Comparison of ENCODE assay signal across 24 mouse cellular contexts in the genomic region with DNA sequence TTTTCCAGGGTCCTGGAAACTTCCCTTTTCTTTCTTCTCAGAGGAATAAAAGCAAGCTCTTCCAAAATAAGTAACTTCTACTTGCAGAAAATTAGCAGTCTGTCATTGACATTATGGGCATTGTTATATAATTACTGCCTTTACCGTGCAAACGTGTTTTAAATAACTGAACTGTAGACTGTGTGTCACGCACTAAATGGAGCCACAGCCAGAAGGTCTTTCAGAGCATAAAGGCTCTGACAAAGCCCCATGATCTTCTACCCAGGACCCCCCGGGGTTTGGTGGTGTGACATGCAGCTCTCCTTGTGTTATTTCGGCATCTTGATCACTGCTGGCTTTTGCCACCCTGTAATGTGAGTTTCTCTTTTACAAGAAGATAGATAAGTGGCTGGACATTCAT.
"Had no signal": no experiment of that assay in that cellular context is flagged by ENCODE, and none has a peak within 500 bp of the region (broad histone marks: within the 10 kb centered on the region; RNA-seq: fewer than 3 reads in every experiment).

No protein-coding gene starts in this region.

- ATAC-seq: liver, postnatal 0 days; lung, postnatal 0 days; midbrain, embryonic 15.5 days had no signal

- H3K27me3 ChIP-seq: limb, embryonic 12.5 days; limb, embryonic 15.5 days; midbrain, embryonic 12.5 days; midbrain, embryonic 15.5 days; neural tube, embryonic 12.5 days; neural tube, embryonic 15.5 days; stomach, embryonic 15.5 days had no signal

- H3K9me3 ChIP-seq: limb, embryonic 12.5 days; limb, embryonic 15.5 days; midbrain, embryonic 12.5 days; midbrain, embryonic 15.5 days; neural tube, embryonic 12.5 days; neural tube, embryonic 15.5 days; stomach, embryonic 15.5 days had no signal

- H3K36me3 ChIP-seq: limb, embryonic 12.5 days; limb, embryonic 15.5 days; midbrain, embryonic 12.5 days; midbrain, embryonic 15.5 days; neural tube, embryonic 12.5 days; neural tube, embryonic 15.5 days; stomach, embryonic 15.5 days had no signal

- H3K4me1 ChIP-seq: limb, embryonic 12.5 days; limb, embryonic 15.5 days; midbrain, embryonic 12.5 days; midbrain, embryonic 15.5 days; neural tube, embryonic 12.5 days; neural tube, embryonic 15.5 days; stomach, embryonic 15.5 days had no signal

- H3K4me3 ChIP-seq: layer of hippocampus, adult 2 months; left cerebral cortex, adult 2 months; limb, embryonic 12.5 days; limb, embryonic 15.5 days; midbrain, embryonic 12.5 days; midbrain, embryonic 15.5 days; neural tube, embryonic 12.5 days; neural tube, embryonic 15.5 days; stomach, embryonic 15.5 days had no signal

- DNase-seq: kidney, adult 9 months; kidney, postnatal 25 days; layer of hippocampus, adult 9-11 months; left cerebral cortex, postnatal 4 days; liver, postnatal 0 days; lung, embryonic 14.5 days; retina, postnatal 1 day; right cerebral cortex, postnatal 25 days; spleen, adult 18-20 months; thymus, postnatal 25 days had no signal

- H3K27ac ChIP-seq: kidney, postnatal 0 days; layer of hippocampus, adult 2 months; left cerebral cortex, adult 2 months; limb, embryonic 12.5 days; limb, embryonic 15.5 days; liver, embryonic 14.5 days; macrophage; midbrain, embryonic 12.5 days; midbrain, embryonic 15.5 days; neural tube, embryonic 12.5 days; neural tube, embryonic 15.5 days; stomach, embryonic 15.5 days had no signal

- H3K4me2 ChIP-seq: limb, embryonic 12.5 days; limb, embryonic 15.5 days; liver, embryonic 11.5 days; lung, embryonic 14.5 days; midbrain, embryonic 12.5 days; midbrain, embryonic 15.5 days; neural tube, embryonic 12.5 days; neural tube, embryonic 15.5 days; stomach, embryonic 15.5 days had no signal

- H3K9ac ChIP-seq: limb, embryonic 12.5 days; limb, embryonic 15.5 days; liver, embryonic 14.5 days; liver, postnatal 0 days; lung, embryonic 14.5 days; midbrain, embryonic 12.5 days; midbrain, embryonic 15.5 days; neural tube, embryonic 12.5 days; neural tube, embryonic 15.5 days; stomach, embryonic 15.5 days had no signal
